23 mouse cellular contexts compared by ENCODE assay signal in genomic region chr4:87949451-87949850, GRCm38 (mm10).
DNase-seq lines count a peak whose midpoint lies in the region; ATAC-seq lines count a peak whose summit lies in the region.
"Had no signal": no experiment of that assay in that cellular context is flagged by ENCODE, and none has a peak within 500 bp of the region (broad histone marks: within the 10 kb centered on the region; RNA-seq: fewer than 3 reads in every experiment).

No protein-coding gene starts in this region.

- WGBS in embryonic facial prominence, embryonic 11.5 days = 21% methylated on average over 6 of the region's 6 CpGs
- 38% methylated on average over 6 of the region's 6 CpGs for WGBS in embryonic facial prominence, embryonic 10.5 days

- ATAC-seq in embryonic facial prominence, embryonic 11.5 days (replicated peaks; ENCODE audit: insufficient number of reproducible peaks, low FRiP score, low TSS enrichment, low read depth) = no peak
- ATAC-seq: forebrain, embryonic 14.5 days; forebrain, embryonic 16.5 days had no signal

- H3K9me3 ChIP-seq in embryonic facial prominence, embryonic 11.5 days (replicated peaks; ENCODE audit: control insufficient read depth, low read length) = no peaks in the 10 kb centered on the region
- no peaks in the 10 kb centered on the region for H3K9me3 ChIP-seq in embryonic facial prominence, embryonic 10.5 days
- H3K9me3 ChIP-seq: embryonic facial prominence, embryonic 13.5 days; embryonic facial prominence, embryonic 15.5 days; forebrain, embryonic 10.5 days; forebrain, embryonic 12.5 days had no signal

- no peak overlapping the region for H3K4me2 ChIP-seq in embryonic facial prominence, embryonic 11.5 days (ENCODE audit: low read depth, low read length)
- H3K4me2 ChIP-seq: embryonic facial prominence, embryonic 13.5 days; embryonic facial prominence, embryonic 15.5 days; forebrain, embryonic 12.5 days had no signal

- H3K4me3 ChIP-seq in embryonic facial prominence, embryonic 11.5 days (ENCODE audit: low read depth, low read length) = no peak overlapping the region
- no peak overlapping the region for H3K4me3 ChIP-seq in embryonic facial prominence, embryonic 10.5 days
- H3K4me3 ChIP-seq: embryonic facial prominence, embryonic 13.5 days; embryonic facial prominence, embryonic 15.5 days; erythroblast, embryonic 14.5 days; forebrain, embryonic 10.5 days; forebrain, embryonic 12.5 days had no signal

- no peak overlapping the region for H3K9ac ChIP-seq in embryonic facial prominence, embryonic 11.5 days (replicated peaks; ENCODE audit: low read length)
- H3K9ac ChIP-seq: embryonic facial prominence, embryonic 13.5 days; embryonic facial prominence, embryonic 15.5 days; forebrain, embryonic 12.5 days had no signal

- no peaks in the 10 kb centered on the region for H3K27me3 ChIP-seq in embryonic facial prominence, embryonic 11.5 days (ENCODE audit: control insufficient read depth, insufficient read depth, low read length)
- H3K27me3 ChIP-seq in embryonic facial prominence, embryonic 10.5 days (replicated peaks; ENCODE audit: low read depth, poor library complexity, severe bottlenecking) = no peaks in the 10 kb centered on the region
- H3K27me3 ChIP-seq: embryonic facial prominence, embryonic 13.5 days; embryonic facial prominence, embryonic 15.5 days; forebrain, embryonic 12.5 days had no signal

- no peaks in the 10 kb centered on the region for H3K4me1 ChIP-seq in embryonic facial prominence, embryonic 11.5 days (ENCODE audit: control insufficient read depth, insufficient read depth, low read length)
- peaks cover 21% of the 10 kb centered on the region for H3K4me1 ChIP-seq in embryonic facial prominence, embryonic 10.5 days

- no peak overlapping the region for H3K27ac ChIP-seq in embryonic facial prominence, embryonic 11.5 days (replicated peaks; ENCODE audit: low read depth, low read length)
- no peak overlapping the region for H3K27ac ChIP-seq in embryonic facial prominence, embryonic 10.5 days (replicated peaks)
- H3K27ac ChIP-seq: embryonic facial prominence, embryonic 13.5 days; embryonic facial prominence, embryonic 15.5 days; forebrain, embryonic 10.5 days; forebrain, embryonic 12.5 days had no signal

- DNase-seq in embryo, embryonic 10.5 days (ENCODE audit: low spot score) = peak; percentile 33
- no peak for DNase-seq in embryo, embryonic 9.5 days (ENCODE audit: extremely low spot score)
- peak; percentile 68 for DNase-seq in embryonic facial prominence, embryonic 11.5 days (ENCODE audit: low spot score)
- no peak for DNase-seq in embryonic facial prominence, embryonic 10.5 days (ENCODE audit: low spot score)
- peak; percentile 57 for DNase-seq in 3T3-L1 (ENCODE audit: low read depth, low spot score)
- peak; percentile 31 for DNase-seq in forelimb bud, embryonic 11.5 days (ENCODE audit: low read depth, low spot score)
- DNase-seq in yolk sac, embryonic 10.5 days (ENCODE audit: low spot score) = no peak
- DNase-seq: adrenal gland, adult 2 months; adrenal gland, postnatal 10 days; adrenal gland, postnatal 25 days; cerebellum, adult 11 months; cerebellum, adult 18-20 months; cerebellum, adult 8-10 months; cerebellum, adult 9-11 months; cerebellum, postnatal 14 days; cerebellum, postnatal 36 days had no signal

- no peaks in the 10 kb centered on the region for H3K36me3 ChIP-seq in embryonic facial prominence, embryonic 11.5 days (replicated peaks; ENCODE audit: control insufficient read depth, insufficient read depth, low read depth, low read length)
- H3K36me3 ChIP-seq in embryonic facial prominence, embryonic 10.5 days (replicated peaks) = peaks cover 7% of the 10 kb centered on the region; the same call in 1 of the 2 replicates
- H3K36me3 ChIP-seq: embryonic facial prominence, embryonic 13.5 days; embryonic facial prominence, embryonic 15.5 days; forebrain, embryonic 12.5 days had no signal

Comparison
In these comparisons a context has a peak if more than half of its experiments do, and no peak if none do; other contexts are left out.
1. DNase-seq: peak in embryo, embryonic 10.5 days (single experiment), embryonic facial prominence, embryonic 11.5 days (single experiment), 3T3-L1 (single experiment) and forelimb bud, embryonic 11.5 days (single experiment); none in embryo, embryonic 9.5 days (single experiment), embryonic facial prominence, embryonic 10.5 days (single experiment) and yolk sac, embryonic 10.5 days (single experiment).